Mouse (Mus musculus) neural tube, embryonic 10.5 days (tissue): ENCODE results near the gene Snx19.
A peak's percentile ranks its signal among the peaks of the same experiment; 100 is the strongest.

Experiments used
- DNase-seq: peaks from one replicate; pipeline ENCODE4 v3.0.0-alpha.2; 2017; ENCODE audit warnings: low spot score; ENCODE audit errors: extremely low spot score

Snx19 gene

DNA sequence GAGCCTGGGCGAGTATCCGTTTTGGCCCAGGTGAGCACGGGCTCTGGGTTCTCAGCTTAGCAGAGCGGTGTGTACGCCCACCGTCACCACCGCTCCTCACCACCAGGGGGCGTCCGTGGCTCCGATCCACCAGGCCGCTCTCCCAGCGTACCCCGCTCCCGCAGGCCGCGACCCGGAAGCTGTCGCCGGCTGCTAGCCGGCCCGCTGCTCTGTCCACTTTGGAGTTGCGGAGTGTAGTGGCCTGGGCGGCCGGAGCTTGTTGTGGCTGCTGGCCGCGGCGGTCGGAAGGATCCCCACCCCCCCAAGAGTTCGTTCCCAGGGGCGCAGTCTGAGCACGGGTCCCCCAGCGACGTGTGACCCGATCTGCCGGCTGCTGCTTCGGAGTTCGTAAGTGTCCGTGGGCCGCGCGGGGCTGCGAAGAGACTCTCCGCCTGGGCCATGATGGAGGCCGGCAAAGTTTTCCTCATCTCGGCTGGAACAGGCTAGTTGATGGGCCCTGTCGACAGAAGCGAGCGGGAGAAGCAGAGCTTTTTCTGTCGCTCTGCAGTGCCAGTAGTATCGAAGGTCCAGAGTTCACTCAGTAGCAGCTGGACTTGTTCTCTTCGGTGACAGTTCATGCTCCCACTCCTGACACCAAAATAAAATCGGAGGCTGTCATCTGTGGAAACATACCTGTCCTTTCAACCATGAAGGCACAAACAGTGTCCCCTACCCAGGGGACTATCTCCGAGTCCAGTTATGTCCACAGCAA lies at the start of gene Snx19:
Gene Snx19 (plus strand): TSS at position 227 of the 751 bp plus-strand sequence.
- peak; percentile 94 for DNase-seq

DNA sequence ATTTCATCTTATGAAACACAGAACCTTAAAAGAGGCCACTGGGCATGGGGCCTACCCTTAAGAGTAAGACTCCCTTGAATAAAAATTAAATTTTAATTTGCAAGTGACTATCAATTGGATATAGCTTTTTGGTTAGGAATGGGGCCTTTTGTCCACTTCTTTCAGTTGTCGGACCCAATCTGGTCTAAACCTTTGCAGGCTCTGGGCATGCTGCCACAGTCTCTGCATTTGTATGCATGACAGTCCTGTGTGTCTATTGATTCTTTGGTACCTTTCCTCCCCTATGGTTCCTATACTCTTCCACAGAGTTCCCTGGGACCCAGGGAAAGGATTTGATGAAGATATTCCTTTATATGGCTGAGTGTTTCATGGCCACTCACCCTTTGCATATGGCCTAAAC lies 26.1 kb upstream of the Snx19 start:
- no peak for DNase-seq

DNA sequence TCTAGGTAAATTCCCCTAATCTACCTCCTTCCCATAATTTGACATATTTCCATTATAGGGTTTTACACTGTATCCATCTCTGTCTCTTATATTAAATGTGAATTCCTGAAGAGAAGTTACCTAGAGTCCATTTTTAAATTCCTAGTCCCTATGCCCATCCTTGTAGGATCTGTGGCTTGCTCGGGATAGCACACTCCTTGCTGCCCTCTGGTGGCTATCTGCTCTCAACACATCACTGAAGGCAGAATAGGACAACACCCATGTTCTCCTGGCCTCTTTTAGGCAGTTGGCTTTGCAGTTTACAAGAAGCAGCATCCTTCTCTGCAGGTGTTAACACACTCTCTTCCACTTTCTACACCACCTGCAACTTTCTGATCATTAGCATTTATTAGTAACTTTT lies 4.0 kb upstream of the Snx19 start:
- DNase-seq, result peak; percentile 28

DNA sequence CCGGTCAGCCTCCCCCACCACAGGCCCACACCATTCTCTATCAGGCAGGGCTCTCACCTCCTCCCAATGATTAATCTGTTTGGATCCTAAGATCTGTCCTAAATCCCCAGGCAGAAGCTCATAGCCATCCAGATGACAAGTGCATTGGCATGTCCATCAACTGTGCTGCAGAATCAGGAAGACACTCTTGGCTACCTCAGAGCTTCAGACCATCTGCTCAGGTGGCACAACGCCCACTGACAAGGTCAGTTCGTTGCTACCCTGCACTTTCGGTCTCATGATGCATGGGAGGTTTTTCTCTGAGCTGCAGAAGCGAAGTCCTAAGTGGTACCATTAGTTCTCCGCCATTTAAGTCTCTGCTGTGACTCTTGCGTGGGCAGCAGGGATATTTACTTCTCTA lies 1.7 kb upstream of the Snx19 start:
- no peak for DNase-seq

DNA sequence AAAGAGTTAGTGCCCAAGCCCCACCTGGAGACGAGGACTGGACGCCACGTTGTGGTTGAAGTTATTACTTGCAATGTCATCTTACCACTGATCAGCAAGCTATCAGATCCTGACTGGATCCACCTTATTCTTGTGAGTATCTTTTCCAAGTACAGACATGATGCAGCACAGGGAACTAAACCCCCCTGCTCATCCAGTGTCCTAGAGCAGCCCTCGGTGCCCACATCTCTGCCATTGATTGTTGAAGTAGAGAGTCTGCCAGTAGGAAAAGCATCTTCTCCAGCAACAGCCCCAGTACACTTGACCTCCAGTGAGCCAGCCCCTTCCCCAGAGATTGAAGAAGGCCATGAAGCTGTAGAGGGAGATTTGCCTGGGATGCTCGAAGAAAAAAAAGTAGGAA lies 1.3 kb downstream of the Snx19 start:
- DNase-seq, result no peak

DNA sequence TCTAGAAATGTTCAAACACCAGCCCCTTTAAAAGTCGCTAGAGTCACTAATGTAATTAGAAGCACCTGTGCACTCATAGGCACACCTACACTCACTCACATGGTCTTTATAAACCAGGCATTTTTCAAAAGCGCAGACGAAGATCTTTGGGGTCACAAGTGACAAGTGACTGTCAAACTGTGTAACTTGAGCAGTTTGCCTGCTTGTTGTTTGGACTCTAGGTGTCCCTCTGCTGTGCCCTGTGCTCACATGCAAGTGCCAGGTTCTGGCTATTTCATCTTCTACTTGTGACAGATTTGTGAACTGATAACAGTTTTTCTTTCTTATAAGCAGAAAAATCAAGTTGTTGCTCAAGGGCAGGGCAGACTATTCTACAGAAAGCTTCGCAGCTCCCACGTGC lies 3.5 kb downstream of the Snx19 start:
- DNase-seq, result no peak

DNA sequence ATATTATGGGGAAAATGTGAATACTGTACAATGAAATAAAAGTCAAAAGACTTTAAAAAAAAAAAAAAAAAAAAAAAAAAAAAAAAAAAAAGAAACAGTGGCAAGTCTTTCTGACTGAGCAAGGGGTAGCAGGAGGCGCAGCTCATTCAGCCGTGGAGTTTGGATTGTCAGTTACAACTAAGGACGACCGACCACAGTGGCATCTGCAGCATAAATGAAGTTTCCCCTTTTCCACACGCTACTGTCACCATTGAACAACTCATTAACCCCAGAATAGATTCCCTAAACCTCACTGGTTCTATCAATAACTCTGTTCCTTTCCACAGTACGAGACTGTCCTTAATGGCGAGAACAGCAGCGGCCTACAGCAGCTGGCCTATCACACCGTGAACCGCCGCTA lies 5.0 kb downstream of the Snx19 start:
- DNase-seq, result no peak

DNA sequence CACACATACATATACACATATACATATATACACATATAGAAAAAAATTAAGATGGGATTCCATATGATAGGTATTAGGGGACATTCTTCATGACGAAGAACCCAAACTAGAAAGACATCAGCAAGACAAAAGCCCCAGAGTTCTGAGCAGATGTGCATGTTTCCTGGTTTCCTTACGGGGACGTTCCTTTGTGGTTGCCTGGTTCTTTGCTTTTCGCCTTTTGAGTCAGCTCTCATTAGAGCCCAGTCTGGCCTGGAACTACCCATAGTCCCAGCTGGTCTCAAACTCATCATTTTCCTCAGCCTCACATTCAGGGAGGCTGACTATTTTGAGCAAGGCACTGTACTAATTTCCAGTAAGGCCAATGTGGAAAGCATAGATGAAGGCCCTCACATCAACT lies 7.0 kb downstream of the Snx19 start:
- no peak for DNase-seq

DNA sequence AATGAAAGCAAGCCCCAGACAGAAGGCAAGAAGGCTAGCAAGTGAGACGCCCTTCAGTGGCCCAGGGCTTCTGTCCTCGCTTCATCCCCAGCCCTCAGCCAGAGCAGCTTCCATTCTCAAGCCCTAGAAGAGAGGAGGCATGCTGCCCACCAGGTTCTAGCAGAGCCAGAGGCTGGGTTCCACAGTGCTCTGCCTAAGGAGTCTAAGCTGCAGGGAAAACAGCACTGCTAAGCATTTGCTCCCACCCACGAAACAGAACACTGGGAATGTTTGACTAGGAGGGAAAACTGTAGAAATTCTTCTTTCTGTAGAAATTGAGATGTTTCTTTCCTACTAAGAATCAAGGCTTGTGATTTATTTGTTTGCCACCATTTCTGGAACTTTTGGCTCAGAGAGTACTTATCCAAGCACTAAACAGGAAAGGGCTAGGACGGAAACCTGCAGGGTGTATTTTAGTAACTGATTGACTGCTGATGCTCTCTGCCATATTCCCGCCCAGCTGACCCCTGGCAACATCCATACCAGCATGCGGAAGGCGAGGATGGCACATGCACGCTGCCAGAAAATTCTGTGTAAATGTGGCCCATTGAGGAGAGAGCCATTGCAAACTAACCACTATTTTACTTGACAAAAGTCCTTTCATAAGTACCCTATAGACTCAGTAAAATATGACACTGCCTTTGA lies 9.1 kb downstream of the Snx19 start:
- no peak for DNase-seq

DNA sequence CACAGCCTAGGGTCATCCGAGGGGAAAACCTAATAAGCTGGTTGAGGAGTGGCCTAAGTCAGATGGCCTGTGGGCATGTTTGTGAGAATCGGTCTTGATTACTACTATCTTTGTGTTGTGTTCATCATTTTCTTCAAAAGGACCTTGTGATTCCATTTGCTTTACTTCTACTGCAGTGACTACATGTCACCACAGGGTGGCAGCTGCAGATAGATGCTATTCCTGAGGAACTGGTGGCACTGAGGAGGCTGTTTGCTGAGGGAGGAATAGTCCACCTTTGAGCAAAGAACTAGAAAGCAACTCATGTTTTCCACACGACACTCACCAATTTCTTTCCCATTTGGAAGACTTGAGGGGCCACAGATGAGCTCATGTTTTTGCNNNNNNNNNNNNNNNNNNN lies 11.6 kb downstream of the Snx19 start:
- DNase-seq, result no peak

DNA sequence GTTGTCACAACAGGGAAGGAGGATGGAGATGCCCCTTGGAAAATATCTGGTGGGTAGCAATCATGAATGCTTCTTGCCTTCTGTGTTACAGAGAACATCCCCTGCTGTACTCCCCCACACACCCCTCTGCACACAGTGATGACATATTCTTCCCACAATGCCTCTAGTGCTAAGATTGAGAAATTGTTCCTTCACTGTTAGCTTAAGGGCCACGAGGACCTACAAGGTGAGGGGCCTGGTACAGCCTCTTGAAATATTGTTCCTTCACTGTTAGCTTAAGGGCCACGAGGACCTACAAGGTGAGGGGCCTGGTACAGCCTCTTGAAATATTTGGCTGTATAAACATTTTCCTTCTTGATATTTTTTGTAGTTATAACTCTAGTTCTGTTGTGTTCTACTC lies 14.9 kb downstream of the Snx19 start:
- DNase-seq, result no peak

DNA sequence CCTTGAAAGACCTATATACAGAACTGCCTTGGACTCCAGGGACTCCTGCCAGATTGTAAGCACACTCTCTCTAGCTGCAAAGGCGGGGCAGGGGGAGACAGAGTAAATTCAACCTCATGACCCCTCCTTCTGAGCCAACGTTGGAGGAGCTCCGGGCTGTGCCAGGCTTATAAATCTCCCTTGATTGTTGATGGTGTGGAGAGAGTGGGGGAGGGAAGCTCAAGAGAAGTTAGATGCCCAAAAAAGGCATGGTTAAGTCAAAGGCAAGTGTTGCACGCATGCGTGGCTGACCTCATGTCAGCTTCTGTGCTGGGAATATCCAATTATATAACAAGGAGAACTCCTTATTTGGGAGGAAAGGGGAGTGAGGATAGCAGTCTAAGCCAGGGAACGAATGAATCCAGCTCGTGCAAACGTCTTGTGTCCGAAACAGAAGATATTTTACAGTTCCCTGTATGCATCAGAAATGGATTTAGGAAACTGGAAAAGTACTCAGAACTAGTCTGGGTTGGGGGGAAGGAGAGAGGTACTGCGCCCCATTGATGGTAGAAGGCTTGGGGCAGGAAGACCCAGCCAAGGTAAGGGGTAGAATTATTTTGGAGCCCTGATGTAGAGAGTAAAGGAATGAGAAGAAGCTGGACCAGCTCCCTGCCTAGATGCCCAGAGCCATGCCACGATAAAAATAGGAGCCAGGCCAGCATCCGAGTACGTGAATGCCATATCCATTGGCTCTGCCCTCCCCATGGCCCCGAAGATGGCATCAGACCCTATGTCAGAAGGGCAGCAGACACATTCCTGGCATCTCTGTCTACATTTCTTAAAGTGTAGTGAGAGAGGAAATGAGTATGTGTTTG lies 18.6 kb downstream of the Snx19 start:
- no peak for DNase-seq

DNA sequence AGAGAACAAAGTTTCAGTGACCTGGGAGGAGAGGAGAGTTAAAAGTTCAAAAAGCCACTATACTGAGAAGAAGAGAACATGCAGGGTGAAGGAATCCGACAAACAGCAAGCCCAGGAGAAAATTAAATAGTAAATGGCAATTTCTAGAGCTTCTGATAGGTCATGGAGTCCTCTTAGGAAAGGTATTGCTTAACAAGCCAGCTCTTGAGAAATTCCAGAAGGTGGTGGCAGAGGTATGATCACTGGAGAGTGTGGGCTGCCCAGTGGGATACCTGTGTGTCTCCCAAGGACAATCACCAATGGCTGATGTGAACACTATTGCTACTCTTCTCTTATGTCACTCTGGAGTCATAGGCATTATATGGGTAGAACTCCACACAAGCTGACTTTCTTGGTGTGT lies 19.2 kb downstream of the Snx19 start:
- no peak for DNase-seq

DNA sequence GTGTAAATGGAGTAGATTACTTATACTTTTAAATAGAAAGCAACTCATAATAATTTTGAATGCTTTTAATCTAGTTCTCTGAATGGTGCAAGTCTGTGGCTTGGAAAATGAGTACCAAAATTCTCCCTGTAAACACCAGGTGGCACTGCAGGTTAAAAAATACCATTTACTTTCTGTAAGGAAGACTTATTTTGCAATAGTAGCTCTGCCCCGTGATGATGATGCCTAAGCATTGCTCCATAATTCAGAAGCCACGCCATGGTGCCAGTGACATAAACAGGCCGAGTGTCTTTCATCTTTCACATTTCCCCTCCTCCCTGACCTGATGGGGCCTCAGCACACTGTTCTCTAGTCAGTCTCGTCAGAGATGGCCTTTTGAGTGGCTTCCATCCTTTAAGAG lies 21.6 kb downstream of the Snx19 start:
- DNase-seq, result no peak

DNA sequence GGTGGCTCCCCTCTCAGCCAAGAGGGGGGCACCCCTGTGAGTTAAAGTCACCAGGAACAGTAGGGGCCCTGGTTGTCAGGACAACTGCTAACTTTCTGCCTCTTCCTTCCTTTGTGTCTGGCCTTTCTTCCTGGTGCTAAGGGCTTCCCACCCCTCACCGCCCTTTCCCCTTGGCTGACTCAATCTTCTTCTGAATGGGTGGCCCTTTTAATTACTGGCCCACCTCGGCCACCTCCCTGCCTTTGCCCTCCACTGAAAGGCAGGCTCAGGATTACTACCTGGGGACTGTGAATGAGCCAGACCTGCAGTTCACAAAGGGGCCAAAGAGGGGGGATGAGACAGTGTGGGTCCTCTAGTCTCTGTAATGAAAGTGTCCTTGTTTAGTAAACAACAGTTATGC lies 23.0 kb downstream of the Snx19 start:
- DNase-seq, result no peak

DNA sequence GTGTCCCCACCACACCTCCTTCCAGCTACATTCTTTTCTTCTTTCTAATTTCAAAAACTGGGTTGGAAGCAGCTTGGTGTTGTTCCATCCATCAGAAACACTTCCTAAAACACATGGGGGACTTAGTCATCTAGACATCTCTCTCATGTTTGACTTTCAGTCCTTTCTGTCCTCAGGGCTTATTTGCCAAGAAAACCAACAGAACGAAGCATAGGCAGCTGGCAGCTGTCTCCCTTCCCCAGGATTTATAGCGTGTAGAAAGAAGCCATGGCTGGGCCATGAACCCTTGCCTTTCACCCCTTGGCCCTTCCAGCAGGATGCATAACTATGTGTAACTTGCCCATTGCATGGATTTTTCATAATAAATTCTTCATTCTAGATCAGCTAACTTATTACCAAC lies 23.9 kb downstream of the Snx19 start:
- DNase-seq, result no peak

DNA sequence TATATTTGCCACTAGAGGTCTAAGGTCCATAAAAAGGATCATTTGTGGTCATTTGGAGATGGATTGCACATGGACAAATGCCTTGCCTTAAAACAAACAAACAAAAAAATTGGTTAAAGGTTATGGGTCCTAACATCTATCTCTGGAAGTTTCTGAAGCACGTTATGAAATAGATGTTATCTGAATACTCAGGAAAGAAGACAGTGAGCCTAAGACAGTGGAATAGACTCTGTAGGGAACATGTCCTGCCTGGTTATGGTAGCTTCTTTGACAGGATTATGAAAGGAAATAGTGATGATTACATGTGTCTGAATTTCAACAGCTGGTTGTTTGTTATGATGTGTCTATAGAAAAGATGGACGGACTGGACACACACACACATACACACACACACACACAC lies 27.6 kb downstream of the Snx19 start:
- no peak for DNase-seq

DNA sequence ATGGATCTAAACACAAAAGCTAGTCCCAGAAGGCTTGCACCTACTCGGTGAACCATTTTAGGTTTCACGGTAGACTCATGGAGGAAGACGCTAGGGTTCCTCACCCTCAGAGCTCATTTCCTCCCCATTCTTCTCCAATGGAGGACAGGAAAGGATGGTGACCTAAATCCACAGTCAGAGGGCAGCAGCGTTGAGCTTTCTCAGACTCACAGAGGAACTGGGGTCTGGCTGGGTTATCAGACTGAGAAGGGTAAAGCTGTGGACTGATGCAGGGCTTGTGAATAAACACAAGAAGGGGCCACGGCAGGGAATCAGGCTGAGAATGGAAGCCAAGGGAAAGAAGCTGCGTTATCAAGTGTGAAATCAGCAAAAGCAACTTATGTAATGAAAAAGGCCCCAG lies 29.3 kb downstream of the Snx19 start:
- no peak for DNase-seq

DNA sequence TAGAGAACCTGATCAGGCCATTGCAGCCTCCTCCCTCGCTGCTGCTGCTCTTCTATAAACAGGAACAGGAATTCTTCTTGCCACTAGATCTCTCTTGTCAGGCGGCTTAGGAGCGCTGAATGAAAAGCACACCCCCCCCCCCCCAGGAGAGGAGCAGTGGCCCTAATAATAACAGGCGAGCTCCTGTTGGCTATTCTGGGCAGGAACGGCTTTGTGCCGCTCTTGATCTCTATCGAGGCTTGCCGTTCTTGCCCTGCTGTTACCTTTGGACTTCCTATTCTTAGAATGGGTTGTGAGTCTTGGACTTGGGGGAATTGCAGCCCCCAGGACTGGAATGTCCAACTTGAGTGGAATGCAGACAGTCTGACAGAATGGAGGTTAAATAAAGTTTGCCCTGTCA lies 33.6 kb downstream of the Snx19 start:
- DNase-seq, result no peak

DNA sequence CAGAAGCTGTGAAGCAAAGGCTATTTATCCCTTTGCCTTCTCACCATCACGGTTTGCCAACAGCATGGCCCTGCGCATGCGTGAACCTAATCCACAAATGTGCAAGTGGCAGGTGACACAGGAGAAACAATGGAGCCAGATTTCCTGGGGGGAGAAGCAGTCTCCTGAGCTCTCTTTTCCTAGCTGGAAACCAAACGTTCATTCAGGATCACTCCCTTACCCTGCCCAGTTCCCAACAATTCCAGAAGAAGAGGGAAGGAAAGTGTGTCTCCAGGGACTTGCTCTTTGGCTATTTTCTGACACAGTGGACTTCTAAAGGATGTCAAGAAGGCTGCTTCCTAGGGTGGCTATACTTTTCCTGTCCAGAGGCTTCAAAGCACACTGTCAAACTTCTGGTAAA lies 37.8 kb downstream of the Snx19 start:
- DNase-seq, result no peak

DNA sequence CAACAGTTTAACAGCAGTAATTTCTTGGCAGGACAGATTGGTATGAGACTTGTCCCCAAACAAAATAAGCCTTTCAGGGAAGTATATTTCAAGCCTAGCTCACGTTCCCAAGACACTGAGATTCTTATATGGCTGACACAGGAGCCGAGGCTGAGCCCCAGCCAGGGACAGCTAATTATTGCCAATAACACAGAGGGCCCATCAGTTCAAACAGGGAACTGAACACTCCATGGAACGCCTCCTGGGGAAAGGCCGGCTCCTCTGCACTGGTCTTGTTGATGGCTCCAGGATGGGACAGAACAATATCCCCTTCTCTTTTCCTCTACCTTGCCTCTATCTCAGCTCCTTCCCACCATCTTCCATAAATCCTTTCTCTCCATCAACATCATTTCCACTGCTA lies 53.1 kb downstream of the Snx19 start:
- no peak for DNase-seq

DNA sequence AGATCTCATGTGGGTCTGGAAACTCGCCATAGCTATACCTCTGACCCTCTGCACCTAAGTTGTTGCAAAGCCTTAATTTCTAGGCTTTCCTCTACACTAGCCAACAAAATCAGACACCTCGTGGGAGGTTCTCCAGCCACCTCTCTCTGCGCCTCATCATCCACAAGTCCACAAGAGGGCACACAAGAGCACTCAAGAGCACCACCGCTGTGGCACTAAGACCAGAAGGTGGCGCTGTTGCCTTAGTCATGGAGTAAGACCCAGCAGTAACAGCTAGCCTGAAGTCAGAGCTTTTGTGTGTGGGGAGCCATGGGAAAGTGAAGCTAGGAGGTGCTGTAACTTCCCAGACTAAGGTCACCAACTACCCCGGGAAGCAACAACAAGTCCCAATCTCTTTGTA lies 53.6 kb downstream of the Snx19 start:
- DNase-seq, result peak; percentile 97
